Mouse (Mus musculus): Measurements from ENCODE around the gene Mrps9. TPM values are rescaled to one million over a fixed set of nuclear protein-coding genes. Genes with fewer than 3 reads are reported as not detected.
"Not testable (repeated sequence)": the region's sequence is repeated elsewhere in the genome, so short reads cannot be mapped to it uniquely, and the experiment has no call there.

Mrps9 gene
- polyA plus RNA-seq, 1 experiment from 2014 or later, result 49.6 TPM

DNA sequence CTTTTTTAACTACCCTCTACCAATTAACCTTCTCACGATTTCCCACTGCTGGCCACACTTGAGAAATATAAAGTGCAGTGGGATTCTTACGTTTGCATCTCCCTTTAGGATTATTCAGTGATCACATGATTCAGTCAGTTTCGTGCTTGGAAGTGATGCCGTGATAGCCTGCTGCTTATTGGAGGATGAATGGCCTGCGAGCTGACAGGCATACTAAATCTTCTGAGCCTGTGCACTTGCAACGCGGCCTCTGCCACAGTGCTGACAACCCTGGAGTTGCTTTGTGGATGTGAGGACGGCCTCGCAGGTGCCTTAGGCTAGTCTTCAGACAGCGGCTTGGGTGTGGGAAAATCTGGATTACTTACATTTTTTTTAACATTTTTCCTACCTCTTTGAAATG lies 26.2 kb downstream of the Mrps9 start:
- Histone ChIP-seq H3K4me1 (replicated peaks) (peaks cover 11% of the 10 kb centered on the region), H3K9me3 (no peaks in the 10 kb centered on the region), H3K27ac (peak overlapping the region; percentile 74), H3K36me3 (no peaks in the 10 kb centered on the region), H3K4me3 (no peak overlapping the region), H3K27me3 (ENCODE audit: insufficient read depth, poor library complexity, severe bottlenecking) (no peaks in the 10 kb centered on the region)
- 81% methylated on average over 10 of the region's 10 CpGs for WGBS
- no peak for DNase-seq (ENCODE audit: low spot score)

GRCm38 (mm10) chr1:42878851-42879250 lies 27.8 kb downstream of the Mrps9 start:
- Histone ChIP-seq H3K36me3 (no peaks in the 10 kb centered on the region), H3K4me1 (replicated peaks) (peaks cover 11% of the 10 kb centered on the region), H3K4me3 (no peak overlapping the region), H3K27ac (no peak overlapping the region), H3K27me3 (ENCODE audit: insufficient read depth, poor library complexity, severe bottlenecking) (no peaks in the 10 kb centered on the region), H3K9me3 (no peaks in the 10 kb centered on the region)
- 91% methylated on average over 5 of the region's 5 CpGs for WGBS
- no peak for DNase-seq (ENCODE audit: low spot score)

GRCm38 (mm10) chr1:42882258-42882657 lies 31.2 kb downstream of the Mrps9 start:
- H3K4me1 ChIP-seq (replicated peaks), result peaks cover 2% of the 10 kb centered on the region; the same call in 1 of the 2 replicates
- no peaks in the 10 kb centered on the region for H3K9me3 ChIP-seq
- no peaks in the 10 kb centered on the region for H3K27me3 ChIP-seq (ENCODE audit: insufficient read depth, poor library complexity, severe bottlenecking)
- H3K27ac ChIP-seq, result no peak overlapping the region
- DNase-seq (ENCODE audit: low spot score), result no peak
- WGBS, result 95% methylated on average over 2 of the region's 2 CpGs
- H3K36me3 ChIP-seq, result no peaks in the 10 kb centered on the region
- no peak overlapping the region for H3K4me3 ChIP-seq

DNA sequence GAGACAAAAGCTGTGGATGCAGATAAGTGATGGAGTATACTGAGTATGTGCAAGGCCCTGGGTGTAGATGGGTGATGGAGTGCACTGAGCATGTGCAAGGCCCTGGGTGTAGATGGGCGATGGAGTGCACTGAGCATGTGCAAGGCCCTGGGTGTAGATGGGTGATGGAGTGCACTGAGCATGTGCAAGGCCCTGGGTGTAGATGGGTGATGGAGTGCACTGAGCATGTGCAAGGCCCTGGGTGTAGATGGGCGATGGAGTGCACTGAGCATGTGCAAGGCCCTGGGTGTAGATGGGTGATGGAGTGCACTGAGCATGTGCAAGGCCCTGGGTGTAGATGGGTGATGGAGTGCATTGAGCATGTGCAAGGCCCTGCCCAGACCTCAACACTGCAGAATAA lies 32.4 kb downstream of the Mrps9 start:
- H3K9me3 ChIP-seq; H3K27me3 ChIP-seq (ENCODE audit: insufficient read depth, poor library complexity, severe bottlenecking); H3K4me3 ChIP-seq; DNase-seq (ENCODE audit: low spot score); H3K4me1 ChIP-seq (replicated peaks); H3K27ac ChIP-seq: not testable (repeated sequence)
- WGBS, result 95% methylated on average over 1 of the region's 2 CpGs
- H3K36me3 ChIP-seq, result peaks cover 10% of the 10 kb centered on the region

DNA sequence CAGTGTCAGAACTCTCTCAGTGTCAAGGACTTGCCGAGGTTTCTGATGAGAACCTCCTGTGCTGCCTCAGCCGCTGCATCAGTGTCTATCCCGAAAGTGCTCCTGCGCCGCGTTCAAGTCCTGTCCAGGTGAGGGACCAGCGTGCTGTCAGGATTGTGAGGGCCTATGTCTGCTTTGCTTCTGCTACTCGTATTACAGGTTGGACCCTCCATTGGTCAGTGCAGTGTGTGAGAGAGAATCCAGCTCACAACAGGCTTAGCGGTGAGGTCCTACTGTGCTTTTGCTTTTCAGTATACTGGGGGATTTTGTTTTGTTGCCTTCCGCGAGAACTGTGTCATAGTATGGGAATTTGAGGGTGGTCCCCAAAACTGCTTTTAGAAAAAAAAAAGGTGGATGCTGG lies 36.8 kb downstream of the Mrps9 start:
- no peaks in the 10 kb centered on the region for H3K27me3 ChIP-seq (ENCODE audit: insufficient read depth, poor library complexity, severe bottlenecking)
- H3K36me3 ChIP-seq, result peaks cover 11% of the 10 kb centered on the region
- peaks cover 21% of the 10 kb centered on the region for H3K4me1 ChIP-seq (replicated peaks)
- no peaks in the 10 kb centered on the region for H3K9me3 ChIP-seq
- no peak for DNase-seq (ENCODE audit: low spot score)
- WGBS, result 82% methylated on average over 11 of the region's 11 CpGs
- H3K4me3 ChIP-seq, result no peak overlapping the region
- no peak overlapping the region for H3K27ac ChIP-seq

- Histone ChIP-seq H3K4me1 (replicated peaks) (peaks cover 21% of the 10 kb centered on the region), H3K27me3 (ENCODE audit: insufficient read depth, poor library complexity, severe bottlenecking) (no peaks in the 10 kb centered on the region), H3K27ac (peak overlapping the region; percentile 81), H3K36me3 (peaks cover 11% of the 10 kb centered on the region), H3K9me3 (no peaks in the 10 kb centered on the region), H3K4me3 (peak overlapping the region; percentile 13; the same call in 1 of the 2 replicates)
- DNase-seq (ENCODE audit: low spot score), result peak; percentile 41
- WGBS, result 32% methylated on average over 22 of the region's 22 CpGs
Measured at GRCm38 (mm10) chr1:42888541-42889349, 37.7 kb downstream of the Mrps9 start.

DNA sequence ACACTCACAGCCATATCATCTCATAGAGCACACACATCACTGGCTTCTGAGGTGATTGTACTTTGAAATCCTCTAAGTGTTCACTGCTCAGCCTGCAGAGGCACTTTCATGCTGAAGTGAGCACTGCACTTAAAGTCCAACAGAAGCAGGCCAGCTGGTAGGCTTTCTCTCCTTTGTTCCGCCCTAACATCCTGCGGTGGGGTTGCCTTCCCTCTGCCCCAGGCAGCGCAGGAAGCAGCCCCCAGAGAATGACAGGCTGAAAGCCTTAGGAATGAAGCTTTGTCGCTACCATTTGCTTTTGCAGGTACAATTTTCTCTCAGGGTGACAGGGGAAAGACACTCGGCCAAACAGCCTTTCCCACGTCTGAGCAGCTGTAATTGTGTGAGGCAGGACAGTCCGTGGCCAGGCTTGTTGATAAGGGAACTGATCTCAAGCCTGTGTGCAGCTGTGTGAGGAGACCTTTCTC lies 38.4 kb downstream of the Mrps9 start:
- WGBS, result 21% methylated on average over 7 of the region's 7 CpGs
- no peaks in the 10 kb centered on the region for H3K9me3 ChIP-seq
- H3K36me3 ChIP-seq, result peaks cover 11% of the 10 kb centered on the region
- peaks cover 21% of the 10 kb centered on the region for H3K4me1 ChIP-seq (replicated peaks)
- peak overlapping the region; percentile 81 for H3K27ac ChIP-seq
- H3K27me3 ChIP-seq (ENCODE audit: insufficient read depth, poor library complexity, severe bottlenecking), result no peaks in the 10 kb centered on the region
- peak; percentile 46 for DNase-seq (ENCODE audit: low spot score)
- peak overlapping the region; percentile 23; the same call in 1 of the 2 replicates for H3K4me3 ChIP-seq

GRCm38 (mm10) chr1:42894695-42895094 lies 43.7 kb downstream of the Mrps9 start:
- Histone ChIP-seq H3K4me3 (no peak overlapping the region), H3K4me1 (replicated peaks) (peaks cover 5% of the 10 kb centered on the region), H3K27me3 (ENCODE audit: insufficient read depth, poor library complexity, severe bottlenecking) (no peaks in the 10 kb centered on the region), H3K27ac (no peak overlapping the region), H3K9me3 (no peaks in the 10 kb centered on the region), H3K36me3 (peaks cover 39% of the 10 kb centered on the region)
- no peak for DNase-seq (ENCODE audit: low spot score)

- 86% methylated on average over 11 of the region's 11 CpGs for WGBS
- H3K36me3 ChIP-seq, result peaks cover 36% of the 10 kb centered on the region
- H3K4me1 ChIP-seq (replicated peaks), result no peaks in the 10 kb centered on the region
- no peak overlapping the region for H3K4me3 ChIP-seq
- H3K27ac ChIP-seq, result no peak overlapping the region
- no peaks in the 10 kb centered on the region for H3K27me3 ChIP-seq (ENCODE audit: insufficient read depth, poor library complexity, severe bottlenecking)
- no peak for DNase-seq (ENCODE audit: low spot score)
- H3K9me3 ChIP-seq, result no peaks in the 10 kb centered on the region
Measured at GRCm38 (mm10) chr1:42905148-42905547, 54.1 kb downstream of the Mrps9 start.

DNA sequence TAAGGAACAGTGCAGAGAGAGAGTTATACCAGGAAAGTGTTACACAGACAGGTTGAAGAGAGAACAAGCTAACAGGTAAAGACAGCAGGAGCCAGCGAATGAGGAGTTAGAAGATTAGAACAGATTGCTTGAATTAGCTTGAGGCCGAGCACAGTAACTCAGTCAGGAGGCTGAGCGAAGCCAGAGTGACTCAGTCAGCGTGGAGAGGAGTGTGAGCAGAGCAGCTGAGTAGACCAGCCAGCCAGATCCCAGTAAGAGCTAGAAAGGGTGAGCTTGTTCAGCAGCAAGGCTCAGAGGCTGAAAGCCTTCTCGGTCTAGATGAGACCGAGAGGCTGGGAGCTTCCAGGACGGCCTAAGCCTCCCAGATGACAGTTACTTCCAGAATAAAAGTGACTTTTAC lies 55.7 kb downstream of the Mrps9 start:
- Histone ChIP-seq H3K27ac (no peak overlapping the region), H3K36me3 (peaks cover 23% of the 10 kb centered on the region), H3K27me3 (ENCODE audit: insufficient read depth, poor library complexity, severe bottlenecking) (no peaks in the 10 kb centered on the region), H3K4me3 (no peak overlapping the region), H3K4me1 (replicated peaks) (0 out of 2 replicates have a peak, but pooled peaks cover 9% of the 10 kb centered on the region), H3K9me3 (no peaks in the 10 kb centered on the region)
- DNase-seq (ENCODE audit: low spot score), result no peak
- 79% methylated on average over 7 of the region's 7 CpGs for WGBS

GRCm38 (mm10) chr1:42907153-42907552 lies 56.1 kb downstream of the Mrps9 start:
- Histone ChIP-seq H3K4me3 (no peak overlapping the region), H3K27ac (no peak overlapping the region), H3K9me3 (no peaks in the 10 kb centered on the region), H3K4me1 (replicated peaks) (0 out of 2 replicates have a peak, but pooled peaks cover 9% of the 10 kb centered on the region), H3K27me3 (ENCODE audit: insufficient read depth, poor library complexity, severe bottlenecking) (no peaks in the 10 kb centered on the region), H3K36me3 (peaks cover 23% of the 10 kb centered on the region)
- 48% methylated on average over 4 of the region's 4 CpGs for WGBS
- DNase-seq (ENCODE audit: low spot score), result no peak

DNA sequence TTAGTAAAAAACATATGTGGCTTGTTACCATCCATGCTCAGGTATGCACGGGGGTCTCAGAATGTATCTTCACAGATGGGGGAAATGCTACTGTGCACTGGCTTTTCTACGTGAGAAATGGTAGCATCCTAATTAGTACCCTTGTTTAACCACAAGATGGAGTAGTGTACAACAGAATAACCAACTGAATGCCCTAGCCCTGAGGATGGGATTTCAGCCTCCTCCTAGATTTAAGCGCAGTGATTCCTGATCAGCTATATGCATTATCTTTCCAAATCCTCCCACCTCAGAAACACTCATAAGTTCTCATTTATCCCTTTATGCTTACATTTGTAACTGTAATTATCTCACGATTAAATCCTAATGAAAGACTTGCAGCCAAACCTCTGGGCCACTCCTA lies 64.0 kb downstream of the Mrps9 start:
- 17% methylated on average over 4 of the region's 4 CpGs for WGBS
- H3K4me3 ChIP-seq, result no peak overlapping the region
- DNase-seq (ENCODE audit: low spot score), result no peak
- no peaks in the 10 kb centered on the region for H3K27me3 ChIP-seq (ENCODE audit: insufficient read depth, poor library complexity, severe bottlenecking)
- H3K36me3 ChIP-seq, result no peaks in the 10 kb centered on the region
- H3K27ac ChIP-seq, result no peak overlapping the region
- no peaks in the 10 kb centered on the region for H3K9me3 ChIP-seq
- peaks cover 15% of the 10 kb centered on the region for H3K4me1 ChIP-seq (replicated peaks)

DNA sequence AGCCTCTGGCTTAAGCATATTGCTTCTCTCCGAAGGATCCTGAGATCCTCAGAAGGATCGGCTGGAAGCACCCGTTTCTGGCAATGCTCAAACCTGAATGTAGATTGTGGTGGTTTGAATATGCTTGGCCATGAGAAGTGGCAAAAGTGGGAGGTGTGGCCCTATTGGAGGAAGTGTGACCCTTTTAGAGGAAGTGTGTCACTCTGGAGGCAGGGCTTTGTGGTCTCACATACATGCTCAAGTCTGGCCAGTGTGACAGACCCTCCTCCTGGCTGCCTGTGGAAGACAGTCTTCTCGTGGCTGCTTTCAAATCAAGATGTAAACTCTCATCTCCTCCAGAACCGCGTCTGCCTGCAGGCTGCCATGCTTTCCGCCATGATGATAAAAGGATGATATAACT lies 65.7 kb downstream of the Mrps9 start:
- Histone ChIP-seq H3K27me3 (ENCODE audit: insufficient read depth, poor library complexity, severe bottlenecking) (no peaks in the 10 kb centered on the region), H3K4me3 (no peak overlapping the region), H3K36me3 (no peaks in the 10 kb centered on the region), H3K27ac (no peak overlapping the region), H3K4me1 (replicated peaks) (peaks cover 7% of the 10 kb centered on the region), H3K9me3 (no peaks in the 10 kb centered on the region)
- no peak for DNase-seq (ENCODE audit: low spot score)
- WGBS, result 83% methylated on average over 7 of the region's 7 CpGs
